Mouse (Mus musculus) MEL (cell line): ENCODE measurements around the gene Macrod2. TPM values are rescaled to one million over a fixed set of nuclear protein-coding genes. Genes with fewer than 3 reads are reported as not detected.

Source experiments
- DNase-seq: peaks from one replicate; pipeline ENCODE4 v3.0.0; 2011; ENCODE audit warnings: low read depth, low spot score
- H3K27ac ChIP-seq: 2 replicates; pipeline ENCODE4 v1.5.1; 2012; ENCODE audit warnings: low read depth, mild to moderate bottlenecking, control low read depth, low read length, moderate library complexity; ENCODE audit not compliant: control insufficient read depth
- H3K27me3 ChIP-seq, 2 experiments: fragments of 150-350 bp in 1 of 2; sonication (generic) in 1 of 2; 2 replicates each; pipeline ENCODE4 v1.6.1; 2012; ENCODE audit warnings: low read length in 2 of 2, mild to moderate bottlenecking in 2 of 2, improper control_type of control experiment in 1 of 2, moderate library complexity in 1 of 2; ENCODE audit not compliant: insufficient read depth in 2 of 2, control insufficient read depth in 1 of 2
- H3K36me3 ChIP-seq, 2 experiments: 2 replicates each; pipeline ENCODE4 v1.6.1; 2012 to 2014; ENCODE audit warnings: low read length in 2 of 2, improper control_type of control experiment in 1 of 2, inconsistent platforms in 1 of 2, mild to moderate bottlenecking in 1 of 2; ENCODE audit not compliant: insufficient read depth in 2 of 2, control insufficient read depth in 1 of 2
- H3K4me1 ChIP-seq, 2 experiments: fragments of 150-350 bp in 1 of 2; sonication (generic) in 1 of 2; 2 replicates each; pipeline ENCODE4 v1.6.1; 2012; ENCODE audit warnings: low read length in 2 of 2, improper control_type of control experiment in 1 of 2, mild to moderate bottlenecking in 1 of 2; ENCODE audit not compliant: insufficient read depth in 2 of 2, control insufficient read depth in 1 of 2
- H3K4me3 ChIP-seq, 2 experiments: fragments of 150-350 bp in 1 of 2; sonication (generic) in 1 of 2; 2 replicates each; pipeline ENCODE4 v1.5.1; 2012; ENCODE audit warnings: low read depth in 2 of 2, low read length in 2 of 2, mild to moderate bottlenecking in 2 of 2, moderate library complexity in 2 of 2, control low read depth in 1 of 2, improper control_type of control experiment in 1 of 2; ENCODE audit not compliant: control insufficient read depth in 1 of 2, insufficient read depth in 1 of 2
- H3K79me2 ChIP-seq: 2 replicates; pipeline ENCODE4 v1.6.1; 2012; ENCODE audit warnings: mild to moderate bottlenecking, low read length, moderate library complexity; ENCODE audit not compliant: control insufficient read depth, poor library complexity, insufficient read depth
- H3K9ac ChIP-seq: 2 replicates; pipeline ENCODE4 v1.6.1; 2012; ENCODE audit warnings: low read depth, mild to moderate bottlenecking, control low read depth, low read length, moderate library complexity; ENCODE audit not compliant: control insufficient read depth, poor library complexity, severe bottlenecking
- H3K9me3 ChIP-seq: fragments of 150-350 bp; sonication (generic); replicated peaks from 2 replicates; pipeline ENCODE4 v1.6.1; 2012; ENCODE audit warnings: mild to moderate bottlenecking, low read length, improper control_type of control experiment, moderate library complexity; ENCODE audit not compliant: insufficient read depth
- CHD2 ChIP-seq: IDR thresholded peaks from 2 replicates; pipeline ENCODE4 v1.6.1; 2011; ENCODE audit warnings: low read length, improper control_type of control experiment
- ELF1 ChIP-seq: IDR thresholded peaks from 2 replicates; pipeline ENCODE4 v1.6.1; 2014; ENCODE audit warnings: low read depth, mild to moderate bottlenecking, inconsistent platforms, low read length, improper control_type of control experiment, moderate library complexity
- ETS1 ChIP-seq: IDR thresholded peaks from 2 replicates; pipeline ENCODE4 v1.6.1; 2012; ENCODE audit warnings: low read depth, mild to moderate bottlenecking, inconsistent platforms, low read length, improper control_type of control experiment, moderate library complexity
- GABPA ChIP-seq: IDR thresholded peaks from 2 replicates; pipeline ENCODE4 v1.6.1; 2012; ENCODE audit warnings: low read depth, mild to moderate bottlenecking, inconsistent platforms, low read length, improper control_type of control experiment, moderate library complexity
- GATA1 ChIP-seq: IDR thresholded peaks from 2 replicates; pipeline ENCODE4 v1.6.1; 2011; ENCODE audit warnings: low read depth, low read length, improper control_type of control experiment
- HCFC1 ChIP-seq: IDR thresholded peaks from 2 replicates; pipeline ENCODE4 v1.6.1; 2012; ENCODE audit warnings: low read depth, mild to moderate bottlenecking, inconsistent platforms, low read length, improper control_type of control experiment, moderate library complexity
- JUND ChIP-seq: IDR thresholded peaks from 2 replicates; pipeline ENCODE4 v1.6.1; 2011; ENCODE audit warnings: low read depth, mild to moderate bottlenecking, improper control_type of control experiment, low read length
- MAFK ChIP-seq: IDR thresholded peaks from 2 replicates; pipeline ENCODE4 v1.6.1; 2011; ENCODE audit warnings: low read depth, mild to moderate bottlenecking, low read length, improper control_type of control experiment, borderline replicate concordance
- MAX ChIP-seq: IDR thresholded peaks from 2 replicates; pipeline ENCODE4 v1.6.1; 2011; ENCODE audit warnings: low read length, improper control_type of control experiment
- MAZ ChIP-seq: IDR thresholded peaks from 2 replicates; pipeline ENCODE4 v1.6.1; 2012; ENCODE audit warnings: low read depth, mild to moderate bottlenecking, inconsistent platforms, low read length, improper control_type of control experiment
- MYB ChIP-seq: IDR thresholded peaks from 2 replicates; pipeline ENCODE4 v1.6.1; 2011; ENCODE audit warnings: mild to moderate bottlenecking, low read depth, low read length, improper control_type of control experiment
- MYC ChIP-seq: IDR thresholded peaks from 2 replicates; pipeline ENCODE4 v1.6.1; 2011; ENCODE audit warnings: low read depth, mild to moderate bottlenecking, low read length, improper control_type of control experiment, moderate library complexity
- NELFE ChIP-seq: IDR thresholded peaks from 2 replicates; pipeline ENCODE4 v1.6.1; 2011; ENCODE audit warnings: low read depth, low read length, improper control_type of control experiment
- NRF1 ChIP-seq: IDR thresholded peaks from 2 replicates; pipeline ENCODE4 v1.6.1; 2014; ENCODE audit warnings: low read depth, mild to moderate bottlenecking, inconsistent platforms, low read length, improper control_type of control experiment, moderate library complexity; ENCODE audit not compliant: poor library complexity, insufficient read depth, severe bottlenecking
- ZKSCAN1 ChIP-seq: IDR thresholded peaks from 2 replicates; pipeline ENCODE4 v1.6.1; 2012; ENCODE audit warnings: low read depth, mild to moderate bottlenecking, inconsistent platforms, low read length, improper control_type of control experiment, moderate library complexity
- ZNF384 ChIP-seq: IDR thresholded peaks from 2 replicates; pipeline ENCODE4 v1.6.1; 2012; ENCODE audit warnings: low read depth, mild to moderate bottlenecking, inconsistent platforms, low read length, improper control_type of control experiment
- polyA plus RNA-seq, 2 experiments: library from polyadenylated mRNA; stranded (reverse) in 1 of 2; unstranded in 1 of 2; fragments of >175 nt in 1 of 2; fragments of >200 nt in 1 of 2; gene quantifications; 2 replicates each; pipeline versions ENCODE4 v1.2.1 to v1.2.4; 2012; ENCODE audit warnings: low replicate concordance in 2 of 2, low read depth in 1 of 2; ENCODE audit not compliant: insufficient read length in 2 of 2, insufficient read depth in 1 of 2, missing spikeins in 1 of 2
- total RNA-seq: library from RNA; depleted of rRNA; stranded (reverse); fragments of 300-350 nt; gene quantifications from 2 replicates; pipeline ENCODE4 v1.2.3, GENCODE M21; 2012

Macrod2 gene
- total and polyA plus RNA-seq, 3 experiments: not detected

DNA sequence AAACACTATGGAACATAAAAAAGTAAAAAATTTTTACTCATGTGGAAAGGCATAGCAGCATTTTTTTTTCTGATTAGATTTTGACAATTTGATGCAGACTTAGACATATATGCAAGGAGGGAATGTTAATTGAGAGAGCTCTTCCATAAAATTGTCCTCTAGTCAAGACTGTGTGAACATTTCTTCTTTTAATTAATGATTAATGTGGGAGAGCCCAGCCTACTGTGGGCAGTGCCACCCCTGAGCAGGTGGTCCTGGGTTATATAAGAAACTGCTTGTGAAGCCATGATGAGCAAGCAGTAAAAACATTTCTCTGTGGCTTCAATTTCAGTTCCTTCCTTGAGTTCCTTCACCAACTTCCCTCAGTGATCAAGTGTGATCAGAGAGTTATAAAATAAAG is 730.5 kb downstream of the Macrod2 start:
- Histone ChIP-seq H3K27me3 (no peaks in the 10 kb centered on the region), H3K9ac (no peak overlapping the region), H3K4me3 (no peak overlapping the region)
- no peak for DNase-seq
- TF ChIP-seq CHD2 (no peak), GATA1 (no peak), ELF1 (no peak), MAX (no peak), MAZ (no peak), NELFE (no peak), MYC (no peak), MAFK (no peak), HCFC1 (no peak), JUND (no peak), ZNF384 (no peak), MYB (no peak), NRF1 (no peak), ETS1 (no peak), ZKSCAN1 (no peak)
- TF ChIP-seq, all 39 proteins: peak for 0
- H3K9me3 ChIP-seq: no peaks in the 10 kb centered on the region
- no peaks in the 10 kb centered on the region for H3K79me2 ChIP-seq
- no peak overlapping the region for H3K27ac ChIP-seq
- no peaks in the 10 kb centered on the region for H3K36me3 ChIP-seq
- no peaks in the 10 kb centered on the region for H3K4me1 ChIP-seq

DNA sequence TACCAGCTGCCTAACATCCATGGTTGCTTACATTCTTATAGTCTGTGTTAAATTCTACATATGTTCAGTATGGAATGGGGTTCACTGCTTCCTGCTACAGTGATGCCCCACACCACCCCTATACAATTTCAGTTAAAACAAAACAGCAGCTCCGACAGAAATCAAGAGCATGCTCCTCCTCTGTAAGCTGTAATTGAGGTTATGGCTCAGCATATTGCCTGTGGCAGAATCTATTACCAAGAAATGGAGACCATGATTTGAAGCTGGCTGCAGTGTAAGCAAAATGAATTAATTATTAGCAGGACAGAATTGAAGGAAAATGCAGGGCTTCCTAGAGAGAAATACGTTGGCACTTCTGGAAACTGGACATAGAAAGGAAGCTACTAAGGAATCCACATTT is 747.2 kb downstream of the Macrod2 start:
- no peaks in the 10 kb centered on the region for H3K4me1 ChIP-seq
- no peak overlapping the region for H3K9ac ChIP-seq
- no peaks in the 10 kb centered on the region for H3K9me3 ChIP-seq
- H3K27ac ChIP-seq: no peak overlapping the region
- no peak for DNase-seq
- TF ChIP-seq ZKSCAN1 (no peak), MYB (no peak), MAZ (no peak), GABPA (no peak)
- no peaks in the 10 kb centered on the region for H3K36me3 ChIP-seq
- H3K4me3 ChIP-seq: no peak overlapping the region
- H3K27me3 ChIP-seq: no peaks in the 10 kb centered on the region
- H3K79me2 ChIP-seq: no peaks in the 10 kb centered on the region
